Mouse (Mus musculus) adipose tissue, adult 10 weeks (tissue): ENCODE measurements around the gene Srcin1. TPM values are rescaled to one million over a fixed set of nuclear protein-coding genes. Genes with fewer than 3 reads are reported as not detected.

Experiments used
- polyA plus RNA-seq: library from polyadenylated mRNA; stranded (reverse); fragments of 350-450 nt; fragmentation: Illumina TruSeq; extraction: RNeasy Lipid Tissue Mini Kit (QIAGEN cat#74804); gene quantifications from one replicate; pipeline ENCODE4 v1.2.3, GENCODE M21; 2014; ENCODE audit warnings: low read depth, low replicate concordance

Srcin1 gene
- polyA plus RNA-seq: 2.1 TPM

DNA sequence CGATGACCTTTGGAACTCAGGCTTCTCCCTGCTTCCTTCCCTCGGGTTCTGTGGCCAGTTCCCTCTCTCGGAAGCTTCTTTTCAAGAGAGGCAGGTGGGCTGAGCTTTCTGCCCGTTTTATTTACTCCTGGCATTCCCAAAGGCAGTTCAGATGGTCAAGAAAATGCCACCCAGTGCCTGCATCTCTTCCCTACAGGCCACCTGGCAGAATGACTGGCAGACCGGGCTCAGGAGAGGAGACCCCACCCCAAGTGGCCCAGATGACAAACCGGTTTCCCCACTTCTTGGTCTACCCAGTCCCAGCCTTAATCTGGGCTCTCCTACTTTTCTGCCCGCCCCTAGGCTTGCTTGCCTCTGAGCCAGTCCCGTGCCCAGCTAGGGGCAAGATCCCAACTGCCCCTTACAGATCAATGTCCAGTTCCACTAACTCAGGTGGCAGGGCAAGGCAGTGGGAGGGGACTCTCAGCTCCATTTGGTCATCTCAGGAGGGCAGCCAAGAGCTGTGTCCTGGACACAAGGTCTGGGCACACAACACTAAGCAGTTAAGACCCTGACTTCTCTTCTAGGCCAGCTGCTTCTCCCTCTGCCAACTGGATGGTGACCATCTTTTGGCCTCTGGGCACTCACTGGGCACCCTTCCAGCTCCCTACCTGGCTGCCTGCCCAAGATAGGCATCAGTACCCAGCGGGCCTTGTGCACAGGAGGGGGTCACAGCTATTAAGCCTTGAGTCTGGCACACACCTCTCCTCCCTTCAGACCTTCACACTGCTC is at the start of gene Srcin1:
Gene Srcin1, minus strand, starts transcription at position 51 of the 771 bp plus-strand sequence.

DNA sequence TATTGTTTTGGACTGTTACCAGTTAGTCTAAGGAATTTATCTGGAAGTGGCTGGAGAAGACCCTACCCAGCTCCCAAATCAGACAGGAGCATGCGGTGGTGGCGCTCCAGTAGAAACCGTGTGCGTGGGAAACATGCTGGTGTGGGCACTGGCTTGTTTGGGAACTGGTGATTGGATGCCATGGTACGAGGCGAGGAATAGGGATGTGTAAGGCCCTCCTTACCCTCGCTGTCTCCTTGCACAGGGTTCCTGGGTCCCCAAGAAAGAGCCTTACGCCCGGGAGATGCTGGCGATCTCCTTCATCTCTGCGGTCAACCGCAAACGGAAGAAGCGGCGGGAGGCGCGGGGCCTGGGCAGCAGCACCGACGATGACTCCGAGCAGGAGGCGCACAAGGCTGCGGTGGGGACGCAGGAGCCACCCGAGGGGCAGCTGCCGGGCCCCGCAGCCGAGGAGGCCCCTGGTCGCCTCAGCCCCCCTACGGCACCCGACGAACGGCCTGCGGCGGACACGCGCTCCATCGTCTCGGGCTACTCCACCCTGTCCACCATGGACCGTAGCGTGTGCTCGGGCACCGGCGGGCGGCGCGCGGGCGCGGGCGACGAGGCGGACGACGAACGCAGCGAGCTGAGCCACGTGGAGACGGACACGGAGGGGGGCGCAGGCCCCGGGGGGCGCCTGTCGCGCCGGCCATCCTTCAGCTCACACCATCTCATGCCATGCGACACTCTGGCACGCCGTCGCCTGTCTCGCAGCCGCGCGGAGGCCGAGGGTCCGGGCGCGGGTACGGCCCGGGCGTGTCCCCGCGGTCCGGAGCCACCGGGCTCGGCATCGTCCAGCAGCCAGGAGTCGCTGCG is 75.9 kb downstream of the Srcin1 start, which contains the start of gene 4933428G20Rik:
Gene 4933428G20Rik, minus strand, starts transcription at position 476 of the 855 bp plus-strand sequence.

Other genes starting within 250 kb of the Srcin1 start
- 0.51 TPM for gene Gpr179, start 224.1 kb downstream of the Srcin1 start, polyA plus RNA-seq
- 11.7 TPM for gene Socs7, start 213.6 kb downstream of the Srcin1 start, polyA plus RNA-seq
- gene Arhgap23, start 160.7 kb downstream of the Srcin1 start, polyA plus RNA-seq: 14.1 TPM
- 0.29 TPM for gene 4933428G20Rik, start 75.8 kb downstream of the Srcin1 start, polyA plus RNA-seq
- 0.50 TPM for gene Epop, start 53.5 kb upstream of the Srcin1 start, polyA plus RNA-seq
- 25.1 TPM for gene Mllt6, start 87.2 kb upstream of the Srcin1 start, polyA plus RNA-seq
- 43.3 TPM for gene Cisd3, start 109.6 kb upstream of the Srcin1 start, polyA plus RNA-seq
- gene Pcgf2, start 124.3 kb upstream of the Srcin1 start, polyA plus RNA-seq: 29.3 TPM
- gene Psmb3, start 127.2 kb upstream of the Srcin1 start, polyA plus RNA-seq: 187 TPM
- 19.7 TPM for gene Pip4k2b, start 168.5 kb upstream of the Srcin1 start, polyA plus RNA-seq
- 12.4 TPM for gene Cwc25, start 190.4 kb upstream of the Srcin1 start, polyA plus RNA-seq
- gene 1700001P01Rik, start 199.7 kb upstream of the Srcin1 start, polyA plus RNA-seq: 1.6 TPM
- 980 TPM for gene Rpl23, start 206.3 kb upstream of the Srcin1 start, polyA plus RNA-seq
- 107 TPM for gene Lasp1, start 222.8 kb upstream of the Srcin1 start, polyA plus RNA-seq